Mouse (Mus musculus) spleen, postnatal 36 days (tissue): ENCODE measurements around the gene Cacnb3.
A peak's percentile ranks its signal among the peaks of the same experiment; 100 is the strongest.

Experiments
- DNase-seq, 2 experiments: peaks; one replicate each; pipeline ENCODE4 v3.0.0; 2022; ENCODE audit warnings: low spot score in 2 of 2, mixed read lengths in 1 of 2

The Cacnb3 gene

DNA sequence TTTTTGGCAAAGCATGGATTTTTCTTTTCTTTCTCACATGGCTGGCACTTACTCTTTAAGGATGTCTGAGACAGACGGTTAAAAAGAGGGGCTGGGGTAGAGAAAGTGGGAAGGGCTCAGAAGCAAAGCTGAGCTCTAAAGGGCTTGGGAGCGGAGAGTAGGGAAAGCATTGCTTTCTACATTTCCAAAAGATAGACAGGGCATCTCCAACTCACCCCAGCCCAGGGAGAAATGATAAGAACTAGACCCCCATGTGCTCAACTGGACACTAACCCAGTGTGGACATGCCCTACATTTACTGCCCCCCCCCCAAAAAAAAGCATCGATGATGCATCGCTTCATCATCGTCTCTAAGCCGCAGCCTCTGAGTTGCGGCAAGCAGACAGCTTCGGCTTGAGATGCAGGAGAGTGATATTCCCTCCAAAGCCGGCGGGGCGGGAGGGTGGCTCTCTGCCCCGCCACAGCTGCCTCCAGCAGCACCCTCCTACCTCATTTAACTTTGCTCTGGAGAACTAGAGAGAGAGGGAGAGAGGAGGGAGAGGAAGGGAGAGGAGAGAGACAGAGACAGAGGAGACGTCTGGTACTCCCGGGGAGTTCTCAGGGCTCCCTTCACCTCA lies 45.1 kb downstream of the Cacnb3 start:
- no peak for DNase-seq

DNA sequence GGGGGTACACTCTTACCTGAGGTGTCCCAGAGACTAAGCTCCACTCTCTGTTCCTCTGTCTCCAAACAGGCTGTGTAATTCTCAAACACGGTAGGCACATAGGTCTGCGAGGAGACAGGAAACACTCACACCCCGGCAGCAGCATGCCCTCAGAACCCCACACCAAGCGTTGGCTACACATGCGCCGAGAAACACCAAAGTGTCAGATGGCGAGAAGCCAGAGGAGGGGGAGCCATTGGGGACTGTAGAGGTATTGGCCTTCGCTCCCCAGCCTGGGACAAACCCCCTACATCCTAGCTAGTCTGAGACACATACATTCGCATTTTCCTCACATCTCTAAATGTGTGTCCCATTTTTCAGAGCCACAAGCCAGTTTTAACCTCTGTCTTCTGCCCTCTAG lies 45.8 kb downstream of the Cacnb3 start:
- DNase-seq = no peak

DNA sequence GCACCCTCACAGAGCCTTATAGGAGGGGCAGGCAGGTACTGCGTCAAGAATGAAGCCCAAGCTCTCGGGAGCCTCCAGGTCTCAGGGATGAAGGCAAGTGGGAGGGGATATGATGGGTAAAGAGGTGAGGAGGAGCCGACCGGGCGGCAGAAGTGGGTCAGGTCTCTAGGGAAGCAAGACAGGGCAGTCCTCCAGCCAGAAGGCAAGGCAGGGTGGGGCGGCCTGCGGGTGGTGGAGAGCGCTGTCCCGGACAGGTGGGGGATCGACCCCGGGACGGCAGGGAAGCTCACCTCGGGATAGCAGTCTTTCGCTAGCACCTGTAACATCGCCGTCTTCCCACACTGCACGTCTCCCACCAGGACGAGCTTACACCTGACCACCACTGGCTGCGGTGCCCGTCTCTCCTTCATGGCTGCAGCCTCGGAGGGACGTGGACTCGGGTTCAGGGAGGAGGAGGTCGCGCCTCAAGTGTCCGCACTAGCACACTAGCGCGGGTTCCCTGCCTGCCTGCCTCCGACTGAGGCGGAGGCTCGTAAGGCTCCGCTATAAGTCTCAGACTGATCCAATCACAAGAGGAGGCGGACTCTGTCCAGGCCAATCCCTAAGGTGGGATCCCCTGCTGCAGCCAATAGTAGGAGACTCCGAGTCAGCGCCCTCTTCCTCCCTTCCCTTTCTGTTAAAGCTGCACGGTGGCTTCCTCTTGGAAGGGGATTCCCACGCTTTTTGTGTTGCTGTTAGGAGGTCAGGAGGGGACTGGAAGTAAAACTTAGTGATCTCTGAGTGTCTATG lies 46.5 kb downstream of the Cacnb3 start, which contains the start of gene Rnd1:
Gene Rnd1 (minus strand): TSS at position 522 of the 789 bp plus-strand sequence.
- peak; percentile 66 to 71 for DNase-seq

DNA sequence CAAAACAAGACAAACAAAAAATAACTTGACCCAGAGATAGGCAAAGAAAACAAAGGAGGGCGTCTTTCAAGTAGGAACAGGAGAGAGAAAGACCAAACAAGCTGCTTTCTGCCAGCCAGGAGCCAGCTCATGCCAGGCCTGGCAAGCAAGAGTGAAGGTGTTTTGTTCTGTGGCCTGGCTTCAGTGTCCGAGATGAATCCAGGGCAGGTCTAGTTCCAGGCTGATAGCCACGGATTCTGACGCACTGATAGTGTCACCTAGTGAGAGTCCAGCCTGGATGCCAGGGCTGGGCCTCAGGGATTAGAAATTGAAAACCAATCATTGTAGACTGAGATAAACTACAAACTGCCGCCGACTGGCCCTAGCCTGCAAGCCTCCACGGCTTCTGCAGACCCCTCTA lies 47.3 kb downstream of the Cacnb3 start:
- no peak for DNase-seq

DNA sequence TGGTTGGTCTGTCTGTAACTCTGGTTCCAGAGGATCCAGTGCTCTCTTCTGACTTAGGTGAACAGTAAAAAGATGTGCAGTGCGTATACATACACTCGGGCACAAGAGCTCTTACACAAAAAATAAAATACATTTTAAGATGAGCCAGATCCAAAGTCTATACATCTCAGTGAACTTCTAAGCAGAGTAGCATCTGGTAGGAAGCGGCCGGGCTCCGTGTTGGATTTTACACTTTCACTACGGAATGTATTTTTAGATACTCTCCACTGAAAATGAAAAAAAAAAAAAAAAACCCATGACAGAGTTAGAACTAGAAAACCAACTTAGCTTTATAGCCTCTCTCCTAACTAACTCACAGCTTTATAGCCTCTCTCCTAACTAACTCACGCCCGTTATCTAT lies 50.0 kb downstream of the Cacnb3 start:
- DNase-seq = no peak

DNA sequence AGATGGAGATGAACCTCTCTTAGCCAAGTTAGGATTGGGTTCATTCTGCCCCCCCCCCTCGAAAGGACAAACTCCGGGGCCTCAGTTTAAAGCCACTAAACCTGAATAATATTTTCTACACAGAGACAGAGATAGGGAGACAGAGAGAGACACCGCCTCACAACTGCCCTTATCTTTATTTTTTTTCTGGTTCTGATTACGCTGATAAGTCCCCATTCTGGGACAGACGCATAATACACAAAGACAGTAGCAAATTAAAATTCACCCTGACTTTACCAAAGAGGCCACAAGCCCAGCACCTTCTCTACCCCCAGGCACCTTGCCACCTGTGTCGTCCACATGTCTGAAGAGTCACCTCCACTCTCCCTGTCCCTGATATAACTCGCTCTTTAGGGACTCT lies 51.0 kb downstream of the Cacnb3 start:
- DNase-seq = no peak

DNA sequence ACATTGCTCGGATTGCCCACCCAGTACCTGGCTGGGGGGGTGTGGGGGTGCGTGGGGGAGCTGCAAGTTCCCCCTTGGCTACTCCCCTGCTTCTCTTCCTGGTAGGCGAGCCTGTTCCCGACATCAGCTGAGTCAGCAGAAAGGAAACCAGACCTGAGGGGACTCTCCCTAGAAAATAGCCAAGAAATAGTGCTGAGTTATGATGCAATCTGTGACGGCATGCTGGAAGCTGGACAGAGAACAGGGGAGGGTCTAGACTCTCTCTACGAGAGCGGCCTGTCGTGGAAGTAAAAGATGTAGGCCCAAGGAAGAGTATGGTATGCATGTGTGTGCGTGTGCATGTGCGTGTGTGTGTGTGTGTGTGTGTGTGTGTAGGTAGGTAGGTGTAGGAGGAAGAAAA lies 52.5 kb downstream of the Cacnb3 start:
- DNase-seq = no peak

DNA sequence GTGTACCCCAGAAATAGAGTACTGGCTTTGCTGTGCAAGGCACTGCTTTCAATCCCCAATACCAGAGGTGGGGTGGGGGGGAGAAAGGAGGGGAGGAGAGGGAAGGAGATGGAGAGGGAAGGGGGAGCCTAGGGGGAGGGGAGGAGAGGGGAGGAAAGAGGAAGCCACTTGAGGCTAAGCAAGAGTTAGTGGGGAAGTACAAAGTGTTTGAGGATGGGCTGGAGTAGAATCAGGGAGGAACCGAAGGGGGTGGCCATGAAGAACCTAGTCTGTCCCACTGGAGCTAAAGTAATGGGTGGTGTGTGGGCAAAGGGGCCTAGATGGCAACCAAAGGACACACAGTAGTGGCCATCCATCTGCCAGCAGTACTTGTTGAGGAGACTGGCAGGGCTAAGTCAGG lies 53.1 kb downstream of the Cacnb3 start:
- no peak for DNase-seq

DNA sequence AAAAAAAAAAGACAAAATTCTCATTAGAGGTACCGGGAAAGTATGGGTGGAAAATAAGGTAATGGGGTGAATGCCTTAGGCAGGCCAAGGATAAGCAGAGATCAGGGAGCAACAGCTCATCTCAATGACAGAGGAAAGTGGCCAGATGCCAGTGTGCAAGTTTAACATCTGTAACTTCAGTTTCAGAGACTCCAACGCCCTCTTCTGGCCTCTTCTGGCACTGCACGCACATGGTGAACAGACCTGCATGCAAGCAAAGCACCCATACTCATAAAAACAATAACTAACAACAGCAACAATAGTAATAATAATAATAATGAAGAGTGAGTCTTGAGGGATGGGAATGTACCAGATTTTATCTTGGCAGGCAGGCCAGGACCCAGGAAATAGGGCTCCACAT lies 55.3 kb downstream of the Cacnb3 start:
- no peak for DNase-seq

DNA sequence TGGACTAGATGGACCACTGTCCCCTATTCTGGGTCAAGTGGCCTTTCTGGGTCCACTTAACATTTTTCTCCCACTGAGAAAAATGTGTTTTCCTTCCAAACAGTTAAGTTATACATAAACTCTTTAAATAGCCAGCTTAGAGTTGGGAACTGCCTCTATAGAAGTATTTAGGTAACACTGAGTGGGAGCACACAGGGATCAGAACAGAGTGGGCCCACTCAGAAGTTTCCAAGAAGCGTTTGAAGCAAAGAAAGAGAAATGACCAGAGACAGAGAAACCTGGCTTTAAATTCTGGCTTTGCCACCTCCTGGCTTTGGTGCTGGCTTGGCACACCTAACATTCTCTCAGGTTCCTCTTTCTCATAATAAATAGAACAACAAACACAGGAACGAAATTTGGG lies 59.0 kb downstream of the Cacnb3 start:
- no peak for DNase-seq

DNA sequence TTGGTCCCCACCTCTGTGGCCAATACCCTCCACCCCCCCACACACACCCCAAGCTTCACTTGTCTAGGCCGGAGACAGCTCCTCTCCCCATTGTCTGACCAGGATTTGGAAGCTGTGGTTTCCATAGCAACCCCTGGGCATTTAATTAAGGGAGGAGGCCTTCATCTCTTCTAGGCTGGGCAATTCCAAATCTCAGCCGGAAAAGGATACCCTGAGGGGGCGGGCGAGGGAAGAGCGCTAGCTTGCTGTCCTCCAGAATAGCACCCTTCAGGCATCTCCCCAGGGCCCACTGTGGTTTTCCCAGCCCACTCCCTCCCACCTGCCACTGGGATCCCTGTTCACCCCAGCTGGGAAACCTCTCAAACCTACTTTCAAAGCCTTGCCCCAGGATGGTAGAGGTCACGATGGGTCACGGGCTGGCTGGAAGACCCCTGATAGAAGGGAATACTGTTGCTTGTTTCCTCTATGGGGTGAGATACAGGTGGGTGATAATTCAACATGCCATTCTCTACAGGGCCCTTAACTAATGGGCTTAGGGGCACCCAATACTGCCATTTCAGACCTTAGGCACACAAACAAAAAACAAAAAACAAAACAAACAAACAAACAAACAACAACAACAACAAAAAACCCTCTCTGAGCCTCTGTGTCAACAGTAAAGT lies 61.0 kb downstream of the Cacnb3 start:
- no peak for DNase-seq

DNA sequence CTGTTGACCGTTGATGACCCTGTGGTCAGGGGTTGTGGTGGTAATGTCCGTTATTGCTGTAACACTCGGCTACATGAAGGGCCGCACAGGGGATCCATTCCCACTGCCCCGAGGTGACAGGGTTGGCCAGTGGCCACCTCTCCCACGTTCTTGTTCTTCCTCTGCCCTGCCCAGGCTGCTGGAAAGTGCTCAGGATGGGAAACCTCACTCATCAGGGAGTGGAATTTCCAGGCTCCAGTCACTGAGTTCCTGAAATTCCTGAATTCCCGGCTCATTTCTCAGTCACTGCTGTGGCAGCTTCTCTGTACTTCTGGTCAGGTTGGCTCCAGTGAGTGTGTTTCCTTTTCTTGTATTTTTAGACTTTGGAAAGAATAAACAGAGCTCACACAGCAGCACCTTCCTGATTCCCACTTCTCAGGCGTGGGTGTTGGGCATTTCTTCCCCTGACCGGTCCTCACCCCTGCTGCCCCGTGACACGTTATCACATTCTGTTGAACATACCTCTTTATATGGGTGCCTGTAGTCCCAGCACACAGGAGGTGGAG lies 61.6 kb downstream of the Cacnb3 start:
- no peak for DNase-seq
